In the genomic region with DNA sequence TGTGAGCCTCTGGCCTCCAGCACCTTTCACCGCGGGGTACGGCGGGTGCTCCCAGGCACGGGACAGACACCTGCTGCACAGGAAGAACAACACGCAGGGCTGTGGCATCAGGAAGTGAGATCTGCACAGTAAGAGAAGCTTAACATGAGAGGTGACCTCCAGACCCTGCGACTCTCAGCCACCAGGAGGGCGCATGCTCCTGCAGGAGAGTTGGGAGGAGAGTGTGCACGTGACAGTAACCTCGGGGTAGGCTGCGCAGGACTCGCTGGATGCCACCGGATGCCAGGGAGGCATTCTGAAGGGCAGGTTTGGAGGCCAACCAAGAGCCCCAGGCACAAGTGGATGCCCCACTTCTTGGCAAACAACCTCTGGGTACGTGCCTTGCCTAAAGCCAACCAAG, we compare ENCODE assay signal across 11 mouse cellular contexts. TPM values are rescaled to one million over a fixed set of nuclear protein-coding genes. Genes with fewer than 3 reads are reported as not detected.
DNase-seq lines count a peak whose midpoint lies in the region; ATAC-seq lines count a peak whose summit lies in the region.
"Had no signal": no experiment of that assay in that cellular context is flagged by ENCODE, and none has a peak within 500 bp of the region (broad histone marks: within the 10 kb centered on the region; RNA-seq: fewer than 3 reads in every experiment).

No protein-coding gene starts in this region.

- H3K36me3 ChIP-seq in forebrain, embryonic 16.5 days (ENCODE audit: control insufficient read depth, insufficient read depth), result no peaks in the 10 kb centered on the region

- no peaks in the 10 kb centered on the region; the same call in 1 of the 2 replicates for H3K4me1 ChIP-seq in forebrain, embryonic 16.5 days (replicated peaks; ENCODE audit: control insufficient read depth, insufficient read depth, low read length)

- WGBS in forebrain, embryonic 16.5 days, result 86% methylated on average over 14 of the region's 14 CpGs

- intact Hi-C loops in left cerebral cortex, postnatal 25 days (cut with DNase I), result no loop called here

- DNase-seq in kidney, adult 8-10 months, result peak; percentile 57 to 74
- DNase-seq in lung, postnatal 4 days, result peak; percentile 30 to 60
- DNase-seq in adrenal gland, postnatal 4 days (ENCODE audit: low spot score in 2 of 2), result no peak
- no peak for DNase-seq in layer of hippocampus, postnatal 14 days (ENCODE audit: low spot score in 2 of 2)
- no peak for DNase-seq in left cerebral cortex, postnatal 25 days (ENCODE audit: low spot score in 2 of 2)
- DNase-seq: layer of hippocampus, postnatal 36 days; spleen, adult 18-20 months had no signal

- no peak overlapping the region for H3K27ac ChIP-seq in forebrain, embryonic 16.5 days (ENCODE audit: low read length)

- H3K4me2 ChIP-seq in forebrain, embryonic 16.5 days (ENCODE audit: low read length), result no peak overlapping the region

- no peak overlapping the region for H3K4me3 ChIP-seq in forebrain, embryonic 16.5 days (replicated peaks; ENCODE audit: low read length)

- peak; percentile 76 for ATAC-seq in CD4-positive, CD25-positive, alpha-beta regulatory T cell, adult 4 months
- ATAC-seq in common myeloid progenitor, adult 5-6 weeks (replicated peaks; ENCODE audit: low read depth, poor library complexity, severe bottlenecking), result peak; percentile 41
- no peak for ATAC-seq in forebrain, embryonic 16.5 days

- H3K9ac ChIP-seq in forebrain, embryonic 16.5 days (replicated peaks; ENCODE audit: low read depth, low read length), result no peak overlapping the region

- no peaks in the 10 kb centered on the region for H3K27me3 ChIP-seq in forebrain, embryonic 16.5 days (replicated peaks; ENCODE audit: control insufficient read depth, insufficient read depth, low read length)

- H3K9me3 ChIP-seq in forebrain, embryonic 16.5 days (ENCODE audit: control insufficient read depth, low read length), result no peaks in the 10 kb centered on the region

RNA-seq across cellular contexts. Expression of a gene that starts 26.1 kb away (rescaled TPM):
- 10 to 100 TPM; 11.6 to 18.9 TPM for polyA plus RNA-seq in CD4-positive, CD25-positive, alpha-beta regulatory T cell, adult 4 months (2017; shearing (Covaris generic))
- total RNA-seq in common myeloid progenitor, adult 5-6 weeks (2017), result 0.10 TPM in 1 of 2 replicates, not detected in the other
- total RNA-seq in adrenal gland, postnatal 4 days (2021), result 10 to 100 TPM in 1 of 2 experiments, 1 to 10 TPM in 1; 9.9 to 14.9 TPM
- 1 to 10 TPM; 6.1 to 7.1 TPM for total RNA-seq in layer of hippocampus, postnatal 14 days (2021)
- polyA plus RNA-seq in forebrain, embryonic 16.5 days (2015; fragmentation: Nextera tagmentation; extraction: Ambion mirVana), result 7.4 and 9.7 TPM in 2 replicates
- total RNA-seq in left cerebral cortex, postnatal 25 days (2021), result 10 to 100 TPM; 10.8 to 12.2 TPM
- total RNA-seq: MEL had no signal

Comparison
In these comparisons a context has a peak if more than half of its experiments do, and no peak if none do; other contexts are left out.
1. DNase-seq: peak in kidney, adult 8-10 months (2 of 2) and lung, postnatal 4 days (2 of 2); none in adrenal gland, postnatal 4 days (0 of 2), layer of hippocampus, postnatal 14 days (0 of 2) and left cerebral cortex, postnatal 25 days (0 of 2).